Mouse (Mus musculus) MEL (cell line): Measurements from ENCODE around the gene Retn.

Source experiments
- CTCF ChIP-seq, 3 experiments: IDR thresholded peaks in 2 of 3; conservative IDR thresholded peaks in 1 of 3; 2 replicates each; pipeline ENCODE4 v1.5.1; 2011 to 2012; ENCODE audit warnings: low read length in 3 of 3, low read depth in 2 of 3, mild to moderate bottlenecking in 2 of 3, improper control_type of control experiment in 1 of 3, inconsistent platforms in 1 of 3, mixed read lengths in 1 of 3, moderate library complexity in 1 of 3; ENCODE audit not compliant: control insufficient read depth in 1 of 3, insufficient read depth in 1 of 3, poor library complexity in 1 of 3, severe bottlenecking in 1 of 3
- EP300 ChIP-seq, 2 experiments: IDR thresholded peaks; 2 replicates each; pipeline ENCODE4 v1.6.1; 2011; ENCODE audit warnings: improper control_type of control experiment in 2 of 2, low read length in 2 of 2, low read depth in 1 of 2, mild to moderate bottlenecking in 1 of 2
- MXI1 ChIP-seq: IDR thresholded peaks from 2 replicates; pipeline ENCODE4 v1.6.1; 2011; ENCODE audit warnings: mild to moderate bottlenecking, low read depth, low read length, improper control_type of control experiment
- MYB ChIP-seq: IDR thresholded peaks from 2 replicates; pipeline ENCODE4 v1.6.1; 2011; ENCODE audit warnings: mild to moderate bottlenecking, low read depth, low read length, improper control_type of control experiment
- POLR2A ChIP-seq, 2 experiments: IDR thresholded peaks; 2 replicates each; pipeline ENCODE4 v1.6.1; 2011 to 2012; ENCODE audit warnings: low read length in 2 of 2, mild to moderate bottlenecking in 2 of 2, control low read depth in 1 of 2, improper control_type of control experiment in 1 of 2, low read depth in 1 of 2, moderate library complexity in 1 of 2; ENCODE audit not compliant: control insufficient read depth in 1 of 2, insufficient read depth in 1 of 2, poor library complexity in 1 of 2
- RAD21 ChIP-seq: IDR thresholded peaks from 2 replicates; pipeline ENCODE4 v1.6.1; 2011; ENCODE audit warnings: mild to moderate bottlenecking, low read depth, low read length, improper control_type of control experiment
- TAL1 ChIP-seq: IDR thresholded peaks from 2 replicates; pipeline ENCODE4 v1.6.1; 2012; ENCODE audit warnings: mild to moderate bottlenecking, inconsistent platforms, low read length, moderate library complexity, mixed read lengths
- UBTF ChIP-seq: IDR thresholded peaks from 2 replicates; pipeline ENCODE4 v1.6.1; 2012; ENCODE audit warnings: low read depth, mild to moderate bottlenecking, inconsistent platforms, low read length, improper control_type of control experiment, moderate library complexity, borderline replicate concordance; ENCODE audit not compliant: insufficient read depth
- ZC3H11A ChIP-seq: IDR thresholded peaks from 2 replicates; pipeline ENCODE4 v1.6.1; 2012; ENCODE audit warnings: low read depth, mild to moderate bottlenecking, inconsistent platforms, low read length, improper control_type of control experiment
- ZNF384 ChIP-seq: IDR thresholded peaks from 2 replicates; pipeline ENCODE4 v1.6.1; 2012; ENCODE audit warnings: low read depth, mild to moderate bottlenecking, inconsistent platforms, low read length, improper control_type of control experiment

- no peak for TF ChIP-seq ZC3H11A
- no peak for TF ChIP-seq ZNF384
- TF ChIP-seq TAL1, result no peak
- no peak for TF ChIP-seq MXI1
- TF ChIP-seq UBTF, result no peak
- no peak for TF ChIP-seq CTCF (IDR thresholded peaks at IDR 0.05 in 2 of 3, conservative IDR thresholded peaks at IDR 0.05 in 1 of 3; ENCODE audit: control insufficient read depth in 1 of 3, insufficient read depth in 1 of 3, low read depth in 2 of 3, low read length in 3 of 3, poor library complexity in 1 of 3, severe bottlenecking in 1 of 3)
- no peak for TF ChIP-seq EP300 (IDR thresholded peaks at IDR 0.05; ENCODE audit: low read depth in 1 of 2, low read length in 2 of 2)
- no peak for TF ChIP-seq MYB
- TF ChIP-seq RAD21, result no peak
- TF ChIP-seq POLR2A (IDR thresholded peaks at IDR 0.05; ENCODE audit: control insufficient read depth in 1 of 2, insufficient read depth in 1 of 2, low read depth in 1 of 2, low read length in 2 of 2, poor library complexity in 1 of 2), result no peak
Observed at GRCm38 (mm10) chr8:3648268-3648667, 7.3 kb upstream of the Retn start.
